Mouse (Mus musculus) neural tube, embryonic 13.5 days (tissue): Measurements from ENCODE around the gene Ankrd28. TPM values are rescaled to one million over a fixed set of nuclear protein-coding genes. Genes with fewer than 3 reads are reported as not detected.

ENCODE experiments used
- ATAC-seq: fragments of 200-750 bp; cut with Nextera tagmentation; 2 replicates; pipeline ENCODE4 v1.8.0; 2017; ENCODE audit warnings: low read depth, mild to moderate bottlenecking, moderate TSS enrichment, moderate library complexity
- H3K27ac ChIP-seq: fragments of 300-500 bp; sonication (generic); replicated peaks from 2 replicates; pipeline ENCODE4 v1.5.1; 2015; ENCODE audit warnings: moderate library complexity, mild to moderate bottlenecking, inconsistent platforms
- H3K27me3 ChIP-seq: fragments of 300-500 bp; sonication (generic); 2 replicates; pipeline ENCODE4 v1.6.1; 2015; ENCODE audit warnings: mild to moderate bottlenecking, inconsistent platforms
- H3K36me3 ChIP-seq: fragments of 300-500 bp; sonication (generic); 2 replicates; pipeline ENCODE4 v1.6.1; 2015; ENCODE audit warnings: mild to moderate bottlenecking, inconsistent platforms
- H3K4me1 ChIP-seq: fragments of 300-500 bp; sonication (generic); replicated peaks from 2 replicates; pipeline ENCODE4 v1.6.1; 2015; ENCODE audit warnings: inconsistent platforms
- H3K4me2 ChIP-seq: fragments of 300-500 bp; sonication (generic); 2 replicates; pipeline ENCODE4 v1.6.1; 2015; ENCODE audit warnings: inconsistent platforms, mild to moderate bottlenecking, moderate library complexity
- H3K4me3 ChIP-seq: fragments of 300-500 bp; sonication (generic); 2 replicates; pipeline ENCODE4 v1.5.1; 2015; ENCODE audit warnings: mild to moderate bottlenecking, inconsistent platforms
- H3K9ac ChIP-seq: fragments of 300-500 bp; sonication (generic); 2 replicates; pipeline ENCODE4 v1.6.1; 2015; ENCODE audit warnings: moderate library complexity, mild to moderate bottlenecking, inconsistent platforms
- H3K9me3 ChIP-seq: fragments of 300-500 bp; sonication (generic); 2 replicates; pipeline ENCODE4 v1.6.1; 2016; ENCODE audit warnings: inconsistent platforms
- WGBS: fragments of 180-500 bp; shearing (Covaris S2); methylation state at CpG from one replicate; pipeline ENCODE4 v1.1.7; 2015; 5-methylcytosine and 5-hydroxymethylcytosine counted together
- polyA plus RNA-seq: library from polyadenylated mRNA; unstranded; fragments of >200 nt; fragmentation: Nextera tagmentation; extraction: Ambion mirVana; gene quantifications from 2 replicates; pipeline ENCODE4 v1.2.1, GENCODE M21; 2015

Ankrd28 gene
- polyA plus RNA-seq, 1 experiment from 2014 or later = 7.9 TPM

GRCm38 (mm10) chr14:31652106-31652505 is 178.3 kb downstream of the Ankrd28 start:
- Histone ChIP-seq H3K27ac (no peak overlapping the region), H3K4me3 (no peak overlapping the region), H3K4me1 (peaks cover 6% of the 10 kb centered on the region; the same call in 1 of the 2 replicates), H3K9ac (no peak overlapping the region), H3K36me3 (no peaks in the 10 kb centered on the region), H3K27me3 (no peaks in the 10 kb centered on the region), H3K9me3 (0 out of 2 replicates have a peak, but pooled peaks cover 4% of the 10 kb centered on the region), H3K4me2 (no peak overlapping the region)
- ATAC-seq = no peak
- WGBS = 84% methylated on average over 5 of the region's 5 CpGs

- no peaks in the 10 kb centered on the region for H3K27me3 ChIP-seq
- no peak for ATAC-seq
- H3K27ac ChIP-seq = no peak overlapping the region
- no peak overlapping the region for H3K4me2 ChIP-seq
- no peak overlapping the region for H3K9ac ChIP-seq
- H3K36me3 ChIP-seq = no peaks in the 10 kb centered on the region
- H3K4me1 ChIP-seq = no peaks in the 10 kb centered on the region
- H3K9me3 ChIP-seq = 0 out of 2 replicates have a peak, but pooled peaks cover 4% of the 10 kb centered on the region
- no peak overlapping the region for H3K4me3 ChIP-seq
- 90% methylated on average over 7 of the region's 7 CpGs for WGBS
These were observed 179.2 kb downstream of the Ankrd28 start for GRCm38 (mm10) chr14:31651206-31651605.

- Histone ChIP-seq H3K9ac (no peak overlapping the region), H3K27me3 (no peaks in the 10 kb centered on the region), H3K27ac (no peak overlapping the region), H3K4me1 (no peaks in the 10 kb centered on the region), H3K4me2 (no peak overlapping the region), H3K9me3 (0 out of 2 replicates have a peak, but pooled peaks cover 4% of the 10 kb centered on the region), H3K36me3 (no peaks in the 10 kb centered on the region), H3K4me3 (no peak overlapping the region)
- WGBS = 99% methylated on average over 3 of the region's 3 CpGs
- ATAC-seq = no peak
These were observed 180.1 kb downstream of the Ankrd28 start for GRCm38 (mm10) chr14:31650347-31650746.

Other genes with a start within 250 kb of the Ankrd28 start
- gene Colq, start 239.3 kb downstream of the Ankrd28 start, polyA plus RNA-seq = 0.25 and 0.33 TPM in 2 replicates
- 0.73 TPM in 1 of 2 replicates, not detected in the other for gene Gm49387, start 189.8 kb downstream of the Ankrd28 start, polyA plus RNA-seq
- 16.9 and 17.8 TPM in 2 replicates for gene Btd, start 189.6 kb downstream of the Ankrd28 start, polyA plus RNA-seq
- 8.8 and 9.9 TPM in 2 replicates for gene Hacl1, start 189.4 kb downstream of the Ankrd28 start, polyA plus RNA-seq
- 0.15 and 0.23 TPM in 2 replicates for gene Galnt15, start 198.3 kb upstream of the Ankrd28 start, polyA plus RNA-seq